Mouse (Mus musculus) lung, postnatal 0 days (tissue): ENCODE measurements around the gene Pkn1.

Source experiments
- CTCF ChIP-seq: IDR thresholded peaks from 2 replicates; pipeline ENCODE4 v1.5.1; 2016; ENCODE audit warnings: antibody characterized with exemption, mild to moderate bottlenecking
- EP300 ChIP-seq: IDR thresholded peaks from 2 replicates; pipeline ENCODE4 v1.6.1; 2016; ENCODE audit warnings: antibody characterized with exemption, mild to moderate bottlenecking, control low read depth

- no peak for TF ChIP-seq CTCF
- no peak for TF ChIP-seq EP300
These were observed 46.0 kb downstream of the Pkn1 start for GRCm38 (mm10) chr8:83652744-83653661.
